Mouse (Mus musculus): ENCODE measurements around the gene Alkbh5. TPM values are rescaled to one million over a fixed set of nuclear protein-coding genes. Genes with fewer than 3 reads are reported as not detected.
"Not testable (repeated sequence)": the region's sequence is repeated elsewhere in the genome, so short reads cannot be mapped to it uniquely, and the experiment has no call there.

Alkbh5 gene
- total RNA-seq, 2 experiments from 2014 or later, result 107 TPM

DNA sequence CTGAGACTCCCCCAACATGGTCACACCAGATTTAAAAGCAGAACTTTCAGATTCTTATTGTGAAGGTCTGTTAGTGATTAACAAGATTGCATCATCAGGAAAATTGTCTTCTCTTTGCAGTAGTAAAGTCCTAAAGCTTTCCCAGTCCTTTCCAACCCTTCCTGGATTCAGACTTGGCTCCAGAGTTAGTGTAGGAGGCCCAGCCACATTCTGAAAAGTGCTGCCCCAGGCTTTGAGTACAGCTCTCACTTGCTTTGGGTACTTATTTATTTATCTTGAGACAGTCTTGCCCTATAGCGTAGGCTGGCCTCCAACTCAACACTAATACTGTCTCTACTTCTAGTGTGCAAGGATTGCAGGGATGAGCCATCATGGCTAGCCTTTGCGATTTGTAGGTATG lies 4.6 kb downstream of the Alkbh5 start:
- no peak for DNase-seq
- intact Hi-C loops (cut with DNase I), result no loop called here

DNA sequence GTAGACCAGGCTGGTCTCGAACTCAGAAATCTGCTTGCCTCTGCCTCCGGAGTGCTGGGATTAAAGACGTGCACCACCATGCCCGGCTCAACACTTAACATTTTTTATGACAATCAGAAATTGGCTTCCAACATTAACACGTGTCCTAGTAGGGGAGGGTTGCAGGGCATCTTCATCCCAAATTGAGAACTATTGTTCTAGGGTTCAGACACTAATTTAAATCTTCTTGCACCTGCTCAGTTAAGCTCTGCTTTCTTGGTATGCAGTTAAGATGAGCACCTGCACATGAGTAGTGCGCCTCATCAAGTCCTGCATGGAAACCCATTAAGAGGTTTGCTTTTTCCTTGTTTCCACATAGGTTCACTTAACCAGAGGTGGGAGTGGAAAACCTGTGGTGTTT lies 5.7 kb downstream of the Alkbh5 start:
- DNase-seq, result no peak
- intact Hi-C loops (cut with DNase I), result no loop called here

DNA sequence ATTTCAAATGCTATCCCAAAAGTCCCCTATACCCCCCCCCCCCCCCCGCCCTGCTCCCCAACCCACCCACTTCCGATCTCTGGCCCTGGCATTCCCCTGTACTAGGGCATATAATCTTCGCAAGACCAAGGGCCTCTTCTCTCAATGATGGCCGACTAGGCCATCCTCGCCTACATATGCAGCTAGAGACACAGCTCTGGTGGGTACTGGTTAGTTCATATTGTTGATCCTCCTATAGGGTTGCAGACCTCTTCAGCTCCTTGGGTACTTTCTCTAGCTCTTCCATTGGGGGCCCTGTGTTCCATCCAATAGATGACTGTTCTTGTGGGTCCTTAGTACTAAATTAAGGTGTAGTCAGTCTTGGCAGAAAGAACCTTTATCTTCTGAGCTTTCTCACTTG lies 7.0 kb downstream of the Alkbh5 start:
- DNase-seq; intact Hi-C loops (cut with DNase I): not testable (repeated sequence)

DNA sequence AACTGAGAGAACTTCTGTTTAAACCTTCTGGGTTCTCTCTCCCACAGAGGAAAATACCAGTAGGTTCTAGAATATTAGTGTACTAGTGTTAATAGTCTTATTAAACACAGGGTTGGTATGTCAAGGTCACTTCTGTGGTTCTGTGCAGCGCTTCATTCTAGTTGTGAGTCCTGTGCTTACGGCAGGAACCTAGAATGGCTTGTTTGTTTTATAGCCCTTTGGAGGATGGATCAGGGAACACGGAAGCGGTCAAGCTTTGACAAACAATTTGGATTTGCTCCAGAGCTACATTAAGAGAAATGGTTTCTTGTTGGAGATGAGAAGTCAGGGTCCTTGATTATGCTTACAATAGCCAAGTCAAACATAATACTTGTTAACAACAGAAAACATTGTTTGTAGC lies 9.3 kb downstream of the Alkbh5 start:
- no peak for DNase-seq
- intact Hi-C loops (cut with DNase I), result no loop called here

DNA sequence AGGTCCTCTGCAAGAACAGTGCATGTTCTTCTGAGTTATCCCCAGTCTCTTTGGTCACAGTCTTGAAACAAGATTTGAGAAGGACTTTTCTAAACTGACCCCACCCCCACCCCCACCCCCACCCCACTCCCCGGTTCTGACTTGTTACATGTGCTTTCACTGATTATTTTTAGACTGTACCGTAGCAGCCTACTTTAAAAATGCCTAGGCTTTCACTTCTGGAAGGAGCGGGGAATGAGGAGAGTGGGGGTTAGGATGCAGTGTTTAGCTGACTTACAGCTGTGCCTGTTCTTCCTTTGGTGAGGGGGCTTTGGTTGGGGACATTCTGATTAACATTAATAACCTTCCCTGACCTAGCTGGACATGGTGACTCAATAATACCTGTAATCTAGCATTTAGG lies 11.9 kb downstream of the Alkbh5 start:
- DNase-seq, result no peak
- intact Hi-C loops (cut with DNase I), result no loop called here

DNA sequence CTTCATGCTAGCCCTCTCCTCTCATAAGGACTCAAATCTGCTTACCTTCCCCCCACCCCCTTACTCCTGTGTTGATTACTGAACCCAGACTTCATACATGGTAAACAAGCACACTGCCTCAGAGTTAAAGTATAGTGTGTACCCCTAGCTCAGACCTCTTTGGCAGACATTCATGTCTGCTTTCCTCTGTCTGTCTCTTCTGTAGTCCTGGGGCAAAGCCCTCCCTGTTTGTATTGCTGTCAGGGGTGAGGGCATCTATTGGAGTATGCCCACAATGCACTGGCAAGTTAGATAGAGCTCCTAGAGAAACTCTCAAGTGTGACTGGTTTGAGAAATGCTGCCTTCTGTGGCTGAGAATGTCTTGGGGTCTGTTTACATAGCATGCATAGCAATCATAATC lies 16.9 kb downstream of the Alkbh5 start:
- DNase-seq, result no peak
- intact Hi-C loops (cut with DNase I), result loop anchor here (10.0 kb wide), 1 partner anchor 152 kb away; no protein-coding TSS in a partner anchor

DNA sequence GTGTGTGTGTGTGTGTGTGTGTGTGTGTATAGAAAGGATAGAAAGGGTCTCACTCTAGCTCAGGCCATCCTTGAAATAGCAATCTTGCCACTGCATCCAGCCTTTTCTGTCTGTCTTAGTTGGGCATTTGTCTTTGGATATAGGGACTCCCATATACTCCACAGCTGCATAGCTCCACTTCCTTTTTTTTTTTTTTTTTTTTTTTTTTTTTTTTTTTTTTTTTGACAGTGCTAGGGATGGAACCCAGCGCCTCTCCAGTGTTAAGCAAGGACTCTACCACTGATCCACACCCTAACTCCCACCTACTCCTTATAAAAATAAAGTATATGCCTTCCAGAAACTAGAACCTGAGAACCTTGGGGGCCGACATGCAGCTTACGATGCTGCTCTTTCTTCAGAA lies 21.5 kb downstream of the Alkbh5 start:
- intact Hi-C loops (cut with DNase I), result loop anchor here (10.0 kb wide), 1 partner anchor 147 kb away; no protein-coding TSS in a partner anchor
- no peak for DNase-seq

DNA sequence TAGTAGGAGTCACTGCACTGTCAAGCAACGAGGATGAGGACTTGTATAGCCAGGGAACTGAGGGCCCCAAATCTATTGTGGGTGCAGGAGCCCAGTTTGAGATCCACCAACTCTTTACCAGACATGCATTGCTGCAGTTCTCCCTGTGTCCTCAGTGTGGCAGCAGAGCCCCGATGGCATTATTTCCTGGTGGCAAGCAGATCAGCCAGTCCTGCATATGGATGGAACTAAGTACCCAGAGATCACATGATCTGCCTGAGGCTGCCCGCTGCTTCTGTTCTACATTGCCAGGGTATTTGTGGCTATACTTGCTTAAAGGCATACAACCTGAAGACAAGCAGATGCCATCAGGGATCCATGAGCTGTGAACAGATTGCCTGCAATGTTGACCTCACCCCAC lies 23.2 kb downstream of the Alkbh5 start:
- peak; percentile 56 to 64 for DNase-seq
- intact Hi-C loops (cut with DNase I), result loop anchor here (1.0 to 10.0 kb wide), 2 partner anchors 145 to 165 kb away; no protein-coding TSS in a partner anchor

DNA sequence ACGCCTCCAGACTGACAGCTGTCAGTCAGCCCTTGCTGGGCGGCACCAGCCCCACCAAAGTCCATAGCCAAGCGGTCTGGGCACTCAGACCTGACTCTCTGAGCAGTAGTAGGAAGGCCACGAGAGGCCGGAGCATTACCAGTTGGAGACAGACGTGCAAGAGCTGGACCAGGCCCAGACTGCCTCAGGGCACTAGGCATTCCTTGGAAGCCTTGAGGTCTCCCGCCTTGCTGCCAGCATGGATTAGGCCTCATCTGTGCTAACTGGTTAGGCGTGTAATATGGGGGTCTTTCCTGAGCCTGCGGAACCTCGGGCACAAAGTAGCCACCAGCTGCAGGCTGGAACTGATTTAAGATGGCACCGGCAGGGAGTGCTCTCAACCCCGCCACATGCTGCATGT lies 37.8 kb downstream of the Alkbh5 start:
- intact Hi-C loops (cut with DNase I); DNase-seq: not testable (repeated sequence)

Other genes with a start within 250 kb of the Alkbh5 start
- 10 to 100 TPM; 59.4 to 61.5 TPM for gene Tom1l2, start 183.5 kb upstream of the Alkbh5 start, total RNA-seq (2021)
- gene Drc3, start 183.1 kb upstream of the Alkbh5 start, total RNA-seq (2021), result 1 to 10 TPM; 1.1 to 1.2 TPM
- gene Gid4, start 119.2 kb upstream of the Alkbh5 start, total RNA-seq (2021), result 10 to 100 TPM; 53.7 to 61.9 TPM
- 10 to 100 TPM; 28.7 to 30.9 TPM for gene Atpaf2, start 117.9 kb upstream of the Alkbh5 start, total RNA-seq (2021)
- gene Drg2, start 81.8 kb upstream of the Alkbh5 start, total RNA-seq (2021), result 10 to 100 TPM; 22.0 to 23.2 TPM
- gene Myo15, start 67.0 kb upstream of the Alkbh5 start, total RNA-seq (2021), result not detected
- 1 to 10 TPM; 8.2 to 8.5 TPM for gene Llgl1, start 163.3 kb downstream of the Alkbh5 start, total RNA-seq (2021)
- 10 to 100 TPM; 91.5 to 95.2 TPM for gene Flii, start 190.9 kb downstream of the Alkbh5 start, total RNA-seq (2021)
- 10 to 100 TPM; 70.1 to 91.0 TPM for gene Mief2, start 192.0 kb downstream of the Alkbh5 start, total RNA-seq (2021)
- gene Top3a, start 241.0 kb downstream of the Alkbh5 start, total RNA-seq (2021), result 1 to 10 TPM; 3.2 to 4.5 TPM
- gene Smcr8, start 241.1 kb downstream of the Alkbh5 start, total RNA-seq (2021), result 10 to 100 TPM; 12.6 to 19.2 TPM